Mouse (Mus musculus) mesoderm, embryonic 11.5 days (tissue): ENCODE measurements around the gene Cela2a.
"Not testable (repeated sequence)": the region's sequence is repeated elsewhere in the genome, so short reads cannot be mapped to it uniquely, and the experiment has no call there.

Experiments used
- DNase-seq: peaks from one replicate; pipeline ENCODE4 v3.0.0-alpha.2; 2012; ENCODE audit warnings: low read depth, low spot score

Gene Cela2a

DNA sequence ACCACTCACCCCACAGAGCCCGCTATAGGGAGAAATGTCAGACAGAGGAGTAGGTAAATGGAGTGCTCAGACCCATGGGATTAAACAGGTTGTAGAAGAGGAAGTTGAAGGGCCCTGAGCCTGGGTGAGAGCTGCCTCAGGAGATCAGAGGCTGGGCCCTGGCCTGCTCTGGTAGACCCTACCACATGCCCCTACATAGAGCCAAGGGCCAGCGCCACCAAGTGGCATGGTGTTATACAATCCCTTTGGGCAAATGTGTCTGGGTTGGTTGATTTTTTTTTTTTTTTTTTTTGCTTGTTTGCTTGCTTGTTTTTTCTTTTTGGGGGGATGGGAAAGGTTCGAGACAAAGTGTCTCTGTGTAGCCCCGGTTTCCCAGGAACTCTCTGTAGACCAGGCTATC is 21.9 kb downstream of the Cela2a start:
- no peak for DNase-seq

DNA sequence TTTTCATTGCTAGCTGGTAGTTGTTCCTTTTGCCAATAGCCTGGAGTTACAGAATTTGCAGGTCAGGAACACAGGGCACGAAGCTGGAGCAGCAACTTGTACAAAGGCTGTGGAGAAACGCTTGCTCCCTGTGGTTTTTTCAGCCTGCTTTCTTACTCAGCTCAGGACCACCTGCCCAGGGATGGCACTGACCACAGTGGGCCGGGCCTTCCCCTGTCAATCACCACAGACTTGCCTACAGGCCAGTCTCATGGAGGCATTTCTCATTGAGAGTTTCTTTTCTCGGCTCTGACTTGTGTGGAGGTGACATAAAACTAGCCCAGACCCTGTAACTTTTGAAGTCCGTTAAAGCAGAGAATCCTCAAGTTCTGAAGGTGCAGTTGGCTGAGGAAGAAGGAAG is 28.4 kb downstream of the Cela2a start:
- DNase-seq = no peak

GRCm38 (mm10) chr4:141796954-141797353 is 29.0 kb downstream of the Cela2a start:
- no peak for DNase-seq

- DNase-seq = no peak
Observed at GRCm38 (mm10) chr4:141796356-141796755, 29.6 kb downstream of the Cela2a start.

- DNase-seq = no peak
Observed at GRCm38 (mm10) chr4:141794152-141794535, 31.8 kb downstream of the Cela2a start.

DNA sequence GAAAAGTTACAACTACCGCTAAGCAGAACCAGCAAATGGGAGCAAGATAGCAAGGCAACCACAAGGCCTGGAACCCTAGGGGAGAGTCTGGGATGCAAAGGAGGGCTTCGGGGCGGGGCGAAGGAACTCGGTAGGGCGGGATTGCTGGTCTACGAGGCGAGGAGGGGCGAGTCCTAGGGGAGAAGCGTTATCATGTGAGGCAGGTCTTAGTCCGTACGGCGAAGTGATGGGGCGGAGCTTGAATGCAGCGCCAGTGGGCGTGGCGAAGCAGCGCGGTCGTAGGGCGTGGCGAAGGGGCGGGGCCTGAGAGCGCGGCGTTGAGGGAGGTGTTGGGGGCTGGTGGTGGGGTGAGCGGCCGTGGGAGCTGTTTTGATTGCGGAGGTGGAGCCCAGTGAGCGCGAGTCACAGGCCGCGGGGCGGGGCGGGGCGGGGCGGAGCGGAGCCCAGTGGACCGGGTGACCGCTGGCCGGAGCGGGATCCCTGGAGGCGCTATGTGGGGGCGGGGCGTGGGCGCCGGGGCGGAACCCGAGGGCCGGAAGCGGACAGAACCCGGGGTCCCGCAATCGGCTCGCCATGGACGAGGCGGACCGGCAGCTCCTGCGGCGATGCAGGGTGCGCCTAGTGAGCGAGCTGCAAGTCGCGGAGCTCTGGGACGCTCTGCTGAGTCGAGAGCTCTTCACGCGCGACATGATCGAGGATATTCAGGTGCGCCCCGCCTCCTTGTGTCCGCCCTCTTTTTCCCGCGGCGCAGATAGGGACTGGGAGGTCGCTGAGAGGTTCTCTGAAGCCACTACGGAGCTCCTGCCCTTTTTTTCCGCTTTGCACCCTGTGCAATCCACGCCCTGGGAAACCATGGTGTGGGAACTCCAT is 32.4 kb downstream of the Cela2a start, which contains the start of gene Casp9:
TSS of gene Casp9 (plus strand) at position 331 of the 870 bp plus-strand sequence.
- peak; percentile 98 for DNase-seq

DNA sequence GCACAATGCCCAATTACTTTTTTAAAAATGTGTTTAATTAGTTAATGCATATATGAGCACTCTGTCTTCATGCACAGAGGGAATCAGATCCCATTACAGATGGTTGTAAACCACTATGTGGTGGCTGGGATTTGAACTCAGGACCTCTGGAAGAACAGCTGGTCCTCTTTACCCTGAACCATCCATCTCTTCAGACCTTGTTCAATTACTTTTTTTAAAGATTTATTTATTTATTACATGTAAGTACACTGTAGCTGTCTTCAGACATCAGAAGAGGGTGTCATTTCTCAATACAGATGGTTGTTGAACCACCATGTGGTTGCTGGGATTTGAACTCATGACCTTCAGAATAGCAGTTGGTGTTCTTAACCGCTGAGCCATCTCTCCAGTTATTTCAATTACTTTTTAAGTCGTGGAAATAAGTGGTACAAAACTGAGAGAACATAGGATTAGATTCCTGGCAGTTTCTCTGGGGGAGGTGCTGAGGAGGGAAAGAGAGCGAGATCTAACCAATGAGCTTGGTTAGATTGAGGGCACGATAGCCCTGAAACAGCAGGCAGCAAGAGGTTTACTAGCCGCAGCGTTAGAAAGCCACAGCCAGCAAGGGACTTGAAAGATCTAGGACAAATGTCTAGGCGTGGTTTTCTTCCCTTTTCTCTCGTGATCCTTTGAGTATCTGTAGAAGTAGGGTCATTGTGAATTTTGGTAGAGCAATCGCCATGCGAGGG is 33.2 kb downstream of the Cela2a start:
- DNase-seq = no peak

DNA sequence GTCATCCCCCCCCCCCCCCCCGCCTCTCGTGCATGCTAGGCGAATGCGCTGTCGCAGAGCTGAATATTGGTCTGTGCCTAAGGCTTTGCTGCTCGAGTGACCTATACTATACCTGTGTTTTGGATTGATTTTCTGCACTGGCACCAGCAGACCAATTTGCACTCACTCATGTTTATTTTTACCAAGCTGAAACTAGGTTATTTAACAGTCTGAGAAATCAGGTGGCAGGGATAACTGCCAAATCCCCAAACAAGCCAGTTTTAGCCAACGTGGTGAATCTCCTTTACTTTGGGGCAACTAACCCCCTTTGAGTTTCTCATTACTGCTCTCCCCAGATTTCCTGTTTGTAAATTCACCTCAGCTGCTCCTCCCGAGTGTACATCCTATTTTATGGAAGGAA is 34.0 kb downstream of the Cela2a start:
- no peak for DNase-seq

DNA sequence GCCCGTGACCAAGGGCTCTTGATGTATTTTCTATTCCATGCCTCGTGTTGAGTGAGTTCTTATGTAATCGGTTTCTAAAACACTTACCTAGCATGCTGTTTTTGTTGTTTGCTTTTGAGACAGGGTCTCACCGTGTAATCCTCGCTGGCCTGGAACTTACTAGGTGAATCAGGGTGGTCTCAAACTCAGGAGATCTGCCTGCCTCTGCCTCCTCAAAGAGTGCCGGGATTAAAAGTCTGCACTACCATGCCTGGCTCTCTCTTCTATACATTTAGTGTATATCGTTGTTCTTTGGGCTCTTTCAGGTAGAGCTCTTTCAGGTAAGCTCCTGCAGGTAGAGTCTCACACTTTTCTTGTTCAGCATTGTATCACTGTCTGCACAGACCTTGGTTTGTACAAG is 34.5 kb downstream of the Cela2a start:
- no peak for DNase-seq

- peak; percentile 99 for DNase-seq
Observed at GRCm38 (mm10) chr4:141790524-141790990, 35.4 kb downstream of the Cela2a start, which contains the start of gene Dnajc16. Gene Dnajc16, minus strand, starts transcription at chr4:141790931.

DNA sequence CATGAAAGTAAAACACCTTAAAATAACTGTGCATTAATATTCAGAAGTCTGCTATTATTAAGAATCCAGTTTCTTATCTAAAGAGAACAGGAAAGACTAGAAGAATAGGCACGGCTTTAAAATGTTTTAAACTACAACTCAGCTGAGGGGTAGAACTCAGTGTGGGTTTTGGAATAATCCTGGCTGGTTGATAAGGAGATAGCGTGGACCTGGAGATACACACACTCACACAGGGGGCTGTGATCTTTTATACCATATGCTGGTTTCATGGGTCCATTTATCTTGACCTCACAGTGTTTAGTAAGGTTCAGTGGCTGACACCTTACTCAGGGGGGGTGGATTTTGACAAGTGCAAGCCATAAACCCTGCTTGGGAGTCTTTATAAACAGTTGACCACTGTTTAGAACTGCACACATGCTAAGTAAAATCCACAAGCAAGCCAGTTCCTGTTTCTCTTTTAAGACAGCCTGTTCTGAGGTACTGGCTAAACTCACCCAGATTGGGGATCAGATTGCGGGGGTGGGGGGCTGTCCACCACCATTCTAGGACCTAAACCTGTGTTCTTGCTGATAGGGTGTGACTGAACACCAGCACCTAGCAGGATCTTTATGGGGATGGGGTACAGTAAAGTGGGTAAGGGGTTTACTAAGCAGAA is 36.3 kb downstream of the Cela2a start:
- DNase-seq = no peak

- DNase-seq = no peak
Observed at GRCm38 (mm10) chr4:141787462-141787861, 38.5 kb downstream of the Cela2a start.

- DNase-seq = no peak
Observed at GRCm38 (mm10) chr4:141787046-141787445, 38.9 kb downstream of the Cela2a start.

- no peak for DNase-seq
Observed at GRCm38 (mm10) chr4:141786141-141786540, 39.8 kb downstream of the Cela2a start.

DNA sequence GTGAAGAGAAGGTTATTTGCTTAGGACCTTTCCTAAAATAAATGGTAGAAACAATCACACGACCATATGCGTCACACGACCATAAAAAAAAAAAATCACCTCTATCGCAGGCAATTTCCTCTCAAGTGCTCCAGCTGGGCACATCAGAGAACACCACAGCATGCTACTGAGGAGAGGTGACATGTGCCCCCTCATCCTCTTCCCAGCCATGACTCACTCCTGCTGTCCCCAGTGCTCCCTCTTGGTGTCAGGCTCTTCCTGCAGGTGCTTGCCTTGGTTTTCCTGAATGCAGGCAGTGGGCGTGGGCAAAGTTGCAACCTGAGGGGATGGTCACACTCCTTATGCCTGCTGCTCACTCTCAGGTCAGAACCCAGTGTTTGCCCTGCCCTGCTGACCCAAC is 41.1 kb downstream of the Cela2a start:
- no peak for DNase-seq

DNA sequence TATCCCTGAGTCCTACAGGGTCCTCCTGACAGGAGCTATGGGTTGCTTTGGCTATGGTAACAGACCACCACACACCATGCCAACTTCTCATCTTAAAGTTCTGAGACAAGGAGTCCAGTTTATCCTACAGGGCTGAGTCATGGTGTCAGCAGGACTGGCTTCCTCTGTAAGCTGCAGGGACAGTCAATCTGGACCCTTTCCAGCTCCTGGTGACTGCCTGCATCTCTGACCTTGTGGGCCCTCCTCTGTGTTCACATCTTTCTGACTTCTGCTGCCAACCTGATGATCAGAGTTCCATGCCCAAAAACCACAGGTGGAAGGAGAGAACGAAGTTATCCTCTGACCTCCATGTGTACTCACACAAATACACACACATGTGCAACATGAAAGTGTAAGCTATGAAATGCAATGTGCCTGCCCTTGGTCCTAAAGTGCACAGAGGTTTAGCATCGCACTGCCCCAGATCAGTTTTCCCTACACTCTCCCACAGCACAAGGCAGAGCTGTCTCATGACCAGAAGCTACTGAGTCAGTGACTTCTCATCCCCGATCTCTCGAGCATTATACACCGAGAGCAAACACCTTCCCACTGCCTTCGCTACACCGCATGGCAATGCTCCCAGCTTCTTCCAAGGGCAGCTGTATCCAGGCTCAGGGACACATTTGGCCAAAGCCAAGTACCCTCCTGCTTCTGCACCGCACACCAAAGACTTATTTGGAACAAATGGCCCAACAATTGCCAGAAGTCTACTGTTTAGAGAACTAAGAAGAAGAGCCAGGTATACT is 44.6 kb downstream of the Cela2a start:
- no peak for DNase-seq

GRCm38 (mm10) chr4:141779828-141780227 is 46.1 kb downstream of the Cela2a start:
- DNase-seq = no peak

- DNase-seq = not testable (repeated sequence)
Observed at GRCm38 (mm10) chr4:141773019-141773418, 52.9 kb downstream of the Cela2a start.

- DNase-seq = no peak
Observed at GRCm38 (mm10) chr4:141771823-141772222, 54.1 kb downstream of the Cela2a start.

GRCm38 (mm10) chr4:141769501-141770160 is 56.3 kb downstream of the Cela2a start:
- no peak for DNase-seq
